Mouse (Mus musculus) hindbrain, embryonic 11.5 days (tissue): ENCODE measurements around the gene 1700018B08Rik. TPM values are rescaled to one million over a fixed set of nuclear protein-coding genes. Genes with fewer than 3 reads are reported as not detected.

Experiments used
- ATAC-seq: fragments of 200-750 bp; cut with Nextera tagmentation; 2 replicates; pipeline ENCODE4 v1.8.0; 2017; ENCODE audit warnings: mild to moderate bottlenecking, moderate TSS enrichment, moderate library complexity; ENCODE audit not compliant: low FRiP score
- DNase-seq: peaks from one replicate; pipeline ENCODE4 v3.0.0-alpha.2; 2015; ENCODE audit warnings: low spot score
- H3K27ac ChIP-seq: fragments of 300-500 bp; sonication (generic); 2 replicates; pipeline ENCODE4 v1.5.1; 2014; ENCODE audit warnings: mild to moderate bottlenecking, low read depth, low read length
- H3K27me3 ChIP-seq: fragments of 300-500 bp; sonication (generic); 2 replicates; pipeline ENCODE4 v1.6.1; 2014; ENCODE audit warnings: mild to moderate bottlenecking, low read length, moderate library complexity, mixed read lengths; ENCODE audit not compliant: control insufficient read depth, insufficient read depth
- H3K36me3 ChIP-seq: fragments of 300-500 bp; sonication (generic); 2 replicates; pipeline ENCODE4 v1.6.1; 2014; ENCODE audit warnings: mild to moderate bottlenecking, low read length, moderate library complexity, mixed read lengths; ENCODE audit not compliant: control insufficient read depth, insufficient read depth
- H3K4me1 ChIP-seq: fragments of 300-500 bp; sonication (generic); replicated peaks from 2 replicates; pipeline ENCODE4 v1.6.1; 2014; ENCODE audit warnings: low read length, mixed read lengths; ENCODE audit not compliant: control insufficient read depth, insufficient read depth
- H3K4me2 ChIP-seq: fragments of 300-500 bp; sonication (generic); replicated peaks from 2 replicates; pipeline ENCODE4 v1.6.1; 2014; ENCODE audit warnings: mild to moderate bottlenecking, low read depth, low read length
- H3K4me3 ChIP-seq: fragments of 300-500 bp; sonication (generic); 2 replicates; pipeline ENCODE4 v1.5.1; 2014; ENCODE audit warnings: low read depth, low read length
- H3K9ac ChIP-seq: fragments of 300-500 bp; sonication (generic); 2 replicates; pipeline ENCODE4 v1.6.1; 2014; ENCODE audit warnings: low read depth, low read length
- H3K9me3 ChIP-seq: fragments of 300-500 bp; sonication (generic); 2 replicates; pipeline ENCODE4 v1.6.1; 2016; ENCODE audit warnings: low read length; ENCODE audit not compliant: control insufficient read depth
- WGBS: fragments of 180-500 bp; shearing (Covaris S2); extraction: QIAGEN DNeasy Blood & Tissue Kit; methylation state at CpG from one replicate; pipeline ENCODE4 v1.1.7; 2014; 5-methylcytosine and 5-hydroxymethylcytosine counted together
- polyA plus RNA-seq: library from polyadenylated mRNA; unstranded; fragments of >200 nt; fragmentation: Nextera tagmentation; extraction: Ambion mirVana; gene quantifications from 2 replicates; pipeline ENCODE4 v1.2.1, GENCODE M21; 2014

1700018B08Rik gene
- polyA plus RNA-seq, 1 experiment from 2014 or later = not detected

GRCm38 (mm10) chr8:121584730-121585129, 40.6 kb upstream of the 1700018B08Rik start:
- DNase-seq (no peak), ATAC-seq (no peak)
- Histone ChIP-seq H3K9ac (peak overlapping the region; percentile 58), H3K36me3 (no peaks in the 10 kb centered on the region), H3K27ac (no peak overlapping the region), H3K4me1 (no peaks in the 10 kb centered on the region), H3K4me2 (peak overlapping the region; percentile 63), H3K9me3 (no peaks in the 10 kb centered on the region), H3K4me3 (peak overlapping the region; percentile 49), H3K27me3 (no peaks in the 10 kb centered on the region)
- 50% methylated on average over 12 of the region's 13 CpGs for WGBS

GRCm38 (mm10) chr8:121583653-121584052, 39.5 kb upstream of the 1700018B08Rik start:
- no peaks in the 10 kb centered on the region for H3K36me3 ChIP-seq
- H3K4me1 ChIP-seq = no peaks in the 10 kb centered on the region
- H3K4me2 ChIP-seq = no peak overlapping the region
- WGBS = 60% methylated on average over 8 of the region's 8 CpGs
- H3K27me3 ChIP-seq = no peaks in the 10 kb centered on the region
- DNase-seq (no peak), ATAC-seq (no peak)
- no peak overlapping the region for H3K27ac ChIP-seq
- H3K4me3 ChIP-seq = no peak overlapping the region
- H3K9ac ChIP-seq = no peak overlapping the region
- H3K9me3 ChIP-seq = no peaks in the 10 kb centered on the region

GRCm38 (mm10) chr8:121580465-121580864, 36.3 kb upstream of the 1700018B08Rik start:
- Histone ChIP-seq H3K9ac (no peak overlapping the region), H3K4me1 (peaks cover 5% of the 10 kb centered on the region; the same call in 1 of the 2 replicates), H3K36me3 (no peaks in the 10 kb centered on the region), H3K4me2 (no peak overlapping the region), H3K4me3 (no peak overlapping the region), H3K9me3 (no peaks in the 10 kb centered on the region), H3K27ac (no peak overlapping the region), H3K27me3 (no peaks in the 10 kb centered on the region)
- ATAC-seq (no peak), DNase-seq (no peak)
- whole genome bisulfite sequencing = 44% methylated on average over 9 of the region's 9 CpGs

- WGBS = 2% methylated on average over 43 of the region's 63 CpGs
- Histone ChIP-seq H3K4me1 (peaks cover 5% of the 10 kb centered on the region; the same call in 1 of the 2 replicates), H3K4me2 (peak within 1 kb of the TSS; percentile 79), H3K27me3 (no peaks in the 10 kb centered on the region), H3K4me3 (peak within 1 kb of the TSS; percentile 87), H3K36me3 (no peaks in the 10 kb centered on the region), H3K27ac (peak within 1 kb of the TSS; percentile 63), H3K9me3 (no peaks in the 10 kb centered on the region), H3K9ac (peak within 1 kb of the TSS; percentile 89)
- peak; percentile 91 for ATAC-seq
- DNase-seq = peak; percentile 95
Observed at GRCm38 (mm10) chr8:121578676-121579451, 34.7 kb upstream of the 1700018B08Rik start, which contains the start of gene Fbxo31. Gene Fbxo31 (minus strand): TSS chr8:121578806.

GRCm38 (mm10) chr8:121577751-121578675, 33.9 kb upstream of the 1700018B08Rik start:
- WGBS = 2% methylated on average over 43 of the region's 44 CpGs
- Histone ChIP-seq H3K4me2 (peak overlapping the region; percentile 79), H3K4me3 (peak overlapping the region; percentile 87), H3K27me3 (no peaks in the 10 kb centered on the region), H3K36me3 (no peaks in the 10 kb centered on the region), H3K4me1 (peaks cover 5% of the 10 kb centered on the region; the same call in 1 of the 2 replicates), H3K27ac (peak overlapping the region; percentile 63), H3K9ac (peak overlapping the region; percentile 89), H3K9me3 (no peaks in the 10 kb centered on the region)
- DNase-seq (peak; percentile 57), ATAC-seq (peak; percentile 67)

- Histone ChIP-seq H3K27me3 (no peaks in the 10 kb centered on the region), H3K4me1 (peaks cover 5% of the 10 kb centered on the region; the same call in 1 of the 2 replicates), H3K9ac (no peak overlapping the region), H3K4me3 (no peak overlapping the region), H3K36me3 (no peaks in the 10 kb centered on the region), H3K4me2 (no peak overlapping the region), H3K27ac (no peak overlapping the region), H3K9me3 (no peaks in the 10 kb centered on the region)
- WGBS = 84% methylated on average over 3 of the region's 3 CpGs
- ATAC-seq (no peak), DNase-seq (no peak)
Observed at GRCm38 (mm10) chr8:121575661-121576060, 31.5 kb upstream of the 1700018B08Rik start.

- H3K4me3 ChIP-seq = no peak overlapping the region
- H3K9me3 ChIP-seq = no peaks in the 10 kb centered on the region
- peaks cover 5% of the 10 kb centered on the region; the same call in 1 of the 2 replicates for H3K4me1 ChIP-seq
- H3K27ac ChIP-seq = no peak overlapping the region
- H3K9ac ChIP-seq = no peak overlapping the region
- WGBS = 53% methylated on average over 3 of the region's 3 CpGs
- H3K27me3 ChIP-seq = no peaks in the 10 kb centered on the region
- H3K36me3 ChIP-seq = no peaks in the 10 kb centered on the region
- DNase-seq (no peak), ATAC-seq (no peak)
- no peak overlapping the region for H3K4me2 ChIP-seq
Observed at GRCm38 (mm10) chr8:121573275-121573674, 29.2 kb upstream of the 1700018B08Rik start.

- Histone ChIP-seq H3K27me3 (no peaks in the 10 kb centered on the region), H3K4me1 (peaks cover 3% of the 10 kb centered on the region; the same call in 1 of the 2 replicates), H3K27ac (no peak overlapping the region), H3K4me3 (no peak overlapping the region), H3K9me3 (no peaks in the 10 kb centered on the region), H3K4me2 (no peak overlapping the region), H3K36me3 (no peaks in the 10 kb centered on the region), H3K9ac (no peak overlapping the region)
- 71% methylated on average over 7 of the region's 7 CpGs for WGBS
- no peak for DNase-seq
- no peak for ATAC-seq
Observed at GRCm38 (mm10) chr8:121572121-121572520, 28.0 kb upstream of the 1700018B08Rik start.
